Mouse (Mus musculus): ENCODE data around the gene Pkdrej. TPM values are rescaled to one million over a fixed set of nuclear protein-coding genes. Genes with fewer than 3 reads are reported as not detected.

Pkdrej gene
- 0.74 and 0.79 TPM in 2 replicates for polyA plus RNA-seq (2012; rRNA removed)

GRCm38 (mm10) chr15:85821203-85822010 lies at the start of gene Pkdrej:
TSS of gene Pkdrej (minus strand) at chr15:85821734.

GRCm38 (mm10) chr15:85859490-85860031 lies 38.0 kb upstream of the Pkdrej start, which contains the start of gene Gtse1:
TSS of gene Gtse1 (plus strand) at chr15:85859745.

GRCm38 (mm10) chr15:85831954-85832590 lies 10.5 kb upstream of the Pkdrej start, which contains the start of gene Ttc38:
TSS of gene Ttc38 (plus strand) at chr15:85832306.

GRCm38 (mm10) chr15:85811535-85812277 lies 9.8 kb downstream of the Pkdrej start, which contains the start of gene Cdpf1:
TSS of gene Cdpf1 (minus strand) at chr15:85811697.

Other genes starting within 250 kb of the Pkdrej start
- gene Wnt7b, start 239.3 kb downstream of the Pkdrej start, polyA plus RNA-seq (2012; rRNA removed): 0.12 and 0.15 TPM in 2 replicates
- 3.8 and 7.3 TPM in 2 replicates for gene Ppara, start 86.8 kb downstream of the Pkdrej start, polyA plus RNA-seq (2012; rRNA removed)
- gene Cdpf1, start 10.0 kb downstream of the Pkdrej start, polyA plus RNA-seq (2012; rRNA removed): 50.7 and 57.0 TPM in 2 replicates
- gene Ttc38, start 10.6 kb upstream of the Pkdrej start, polyA plus RNA-seq (2012; rRNA removed): 19.5 and 19.9 TPM in 2 replicates
- 7.4 and 9.2 TPM in 2 replicates for gene Gtse1, start 38.0 kb upstream of the Pkdrej start, polyA plus RNA-seq (2012; rRNA removed)
- gene Trmu, start 57.6 kb upstream of the Pkdrej start, polyA plus RNA-seq (2012; rRNA removed): 22.1 and 22.2 TPM in 2 replicates
- gene Celsr1, start 212.0 kb upstream of the Pkdrej start, polyA plus RNA-seq (2012; rRNA removed): 29.6 and 39.4 TPM in 2 replicates
- gene Gramd4, start 236.0 kb upstream of the Pkdrej start, polyA plus RNA-seq (2012; rRNA removed): 27.5 and 32.3 TPM in 2 replicates